Mouse (Mus musculus) intestine, embryonic 14.5 days (tissue): ENCODE results near the gene Hmgb3. TPM values are rescaled to one million over a fixed set of nuclear protein-coding genes. Genes with fewer than 3 reads are reported as not detected.
A peak's percentile ranks its signal among the peaks of the same experiment; 100 is the strongest.

Experiments used
- ATAC-seq: fragments of 200-750 bp; cut with Nextera tagmentation; replicated peaks from 2 replicates; pipeline ENCODE4 v1.8.0; 2017; ENCODE audit warnings: low read depth, moderate number of reproducible peaks, moderate TSS enrichment, moderate library complexity; ENCODE audit not compliant: low FRiP score, low TSS enrichment
- DNase-seq: peaks from one replicate; pipeline ENCODE4 v3.0.0-alpha.2; 2018; ENCODE audit warnings: low spot score
- H3K27ac ChIP-seq: fragments of 300-500 bp; sonication (generic); 2 replicates; pipeline ENCODE4 v1.5.1; 2014; ENCODE audit warnings: low read depth, mild to moderate bottlenecking, control low read depth
- H3K27me3 ChIP-seq: fragments of 300-500 bp; sonication (generic); replicated peaks from 2 replicates; pipeline ENCODE4 v1.6.1; 2014; ENCODE audit warnings: low read length, control low read depth; ENCODE audit not compliant: control insufficient read depth, insufficient read depth
- H3K36me3 ChIP-seq: fragments of 300-500 bp; sonication (generic); 2 replicates; pipeline ENCODE4 v1.6.1; 2014; ENCODE audit warnings: low read length, control low read depth; ENCODE audit not compliant: control insufficient read depth, insufficient read depth
- H3K4me1 ChIP-seq: fragments of 300-500 bp; sonication (generic); replicated peaks from 2 replicates; pipeline ENCODE4 v1.6.1; 2014; ENCODE audit warnings: low read length, control low read depth, mixed read lengths; ENCODE audit not compliant: control insufficient read depth, insufficient read depth
- H3K4me2 ChIP-seq: fragments of 300-500 bp; sonication (generic); 2 replicates; pipeline ENCODE4 v1.6.1; 2014; ENCODE audit warnings: low read length
- H3K4me3 ChIP-seq: fragments of 300-500 bp; sonication (generic); 2 replicates; pipeline ENCODE4 v1.5.1; 2014; ENCODE audit warnings: low read depth, low read length, control low read depth, mixed read lengths
- H3K9ac ChIP-seq: fragments of 300-500 bp; sonication (generic); 2 replicates; pipeline ENCODE4 v1.6.1; 2014; ENCODE audit warnings: mild to moderate bottlenecking, low read length
- H3K9me3 ChIP-seq: fragments of 300-500 bp; sonication (generic); 2 replicates; pipeline ENCODE4 v1.6.1; 2016; ENCODE audit warnings: low read length, control low read depth; ENCODE audit not compliant: control insufficient read depth
- WGBS: fragments of 180-500 bp; shearing (Covaris S2); extraction: QIAGEN DNeasy Blood & Tissue Kit; methylation state at CpG from one replicate; pipeline ENCODE4 v1.1.7; 2014; 5-methylcytosine and 5-hydroxymethylcytosine counted together
- polyA plus RNA-seq: library from polyadenylated mRNA; unstranded; fragments of >200 nt; fragmentation: Nextera tagmentation; extraction: Ambion mirVana; gene quantifications from 2 replicates; pipeline ENCODE4 v1.2.1, GENCODE M21; 2014

The Hmgb3 gene
- polyA plus RNA-seq, 1 experiment from 2014 or later, result 207 TPM

GRCm38 (mm10) chrX:71556965-71557491 lies 1.3 kb downstream of the Hmgb3 start:
- H3K9ac ChIP-seq, result peak overlapping the region; percentile 83
- peak overlapping the region; percentile 61 for H3K4me3 ChIP-seq
- ATAC-seq, result no peak
- H3K36me3 ChIP-seq, result peaks cover 19% of the 10 kb centered on the region; the same call in 1 of the 2 replicates
- H3K27ac ChIP-seq, result peak overlapping the region; percentile 94
- peak; percentile 64 for DNase-seq
- no peaks in the 10 kb centered on the region for H3K4me1 ChIP-seq
- H3K9me3 ChIP-seq, result no peaks in the 10 kb centered on the region
- WGBS, result 17% methylated on average over 28 of the region's 37 CpGs
- H3K27me3 ChIP-seq, result no peaks in the 10 kb centered on the region
- peak overlapping the region; percentile 49 for H3K4me2 ChIP-seq

GRCm38 (mm10) chrX:71559336-71559735 lies 3.6 kb downstream of the Hmgb3 start:
- H3K4me1 ChIP-seq, result no peaks in the 10 kb centered on the region
- ATAC-seq, result no peak
- H3K9me3 ChIP-seq, result no peaks in the 10 kb centered on the region
- peaks cover 19% of the 10 kb centered on the region; the same call in 1 of the 2 replicates for H3K36me3 ChIP-seq
- H3K4me2 ChIP-seq, result no peak overlapping the region
- WGBS, result 91% methylated on average over 1 of the region's 2 CpGs
- H3K27me3 ChIP-seq, result no peaks in the 10 kb centered on the region
- no peak overlapping the region for H3K9ac ChIP-seq
- no peak overlapping the region for H3K27ac ChIP-seq
- DNase-seq, result no peak
- no peak overlapping the region for H3K4me3 ChIP-seq

GRCm38 (mm10) chrX:71560796-71561195 lies 5.1 kb downstream of the Hmgb3 start:
- WGBS, result 100% methylated on average over 1 of the region's 1 CpGs
- Histone ChIP-seq H3K27ac (no peak overlapping the region), H3K4me3 (no peak overlapping the region), H3K4me1 (no peaks in the 10 kb centered on the region), H3K9ac (no peak overlapping the region), H3K36me3 (peaks cover 19% of the 10 kb centered on the region; the same call in 1 of the 2 replicates), H3K27me3 (no peaks in the 10 kb centered on the region), H3K4me2 (no peak overlapping the region), H3K9me3 (no peaks in the 10 kb centered on the region)
- ATAC-seq (no peak), DNase-seq (no peak)

GRCm38 (mm10) chrX:71573132-71573900 lies 17.6 kb downstream of the Hmgb3 start:
- Histone ChIP-seq H3K4me2 (no peak overlapping the region), H3K36me3 (no peaks in the 10 kb centered on the region), H3K9ac (no peak overlapping the region), H3K9me3 (no peaks in the 10 kb centered on the region), H3K27me3 (no peaks in the 10 kb centered on the region), H3K27ac (no peak overlapping the region), H3K4me3 (no peak overlapping the region), H3K4me1 (no peaks in the 10 kb centered on the region)
- no peak for ATAC-seq
- DNase-seq, result no peak
- WGBS, result 69% methylated on average over 3 of the region's 3 CpGs

- Histone ChIP-seq H3K4me1 (no peaks in the 10 kb centered on the region), H3K4me3 (no peak overlapping the region), H3K27ac (no peak overlapping the region), H3K27me3 (no peaks in the 10 kb centered on the region), H3K36me3 (no peaks in the 10 kb centered on the region), H3K9ac (no peak overlapping the region), H3K9me3 (no peaks in the 10 kb centered on the region), H3K4me2 (no peak overlapping the region)
- ATAC-seq (no peak; the same call in 1 of the 2 replicates), DNase-seq (no peak)
- WGBS, result 46% methylated on average over 2 of the region's 2 CpGs
Observed at GRCm38 (mm10) chrX:71575550-71575949, 19.8 kb downstream of the Hmgb3 start.

- ATAC-seq, result no peak
- Histone ChIP-seq H3K9ac (no peak overlapping the region), H3K27me3 (no peaks in the 10 kb centered on the region), H3K4me2 (no peak overlapping the region), H3K36me3 (no peaks in the 10 kb centered on the region), H3K27ac (no peak overlapping the region), H3K4me1 (no peaks in the 10 kb centered on the region), H3K4me3 (no peak overlapping the region), H3K9me3 (no peaks in the 10 kb centered on the region)
- 67% methylated on average over 1 of the region's 1 CpGs for WGBS
- no peak for DNase-seq
Observed at GRCm38 (mm10) chrX:71589181-71589580, 33.5 kb downstream of the Hmgb3 start.

- Histone ChIP-seq H3K4me3 (peak overlapping the region; percentile 15), H3K4me1 (no peaks in the 10 kb centered on the region), H3K27me3 (0 out of 2 replicates have a peak, but pooled peaks cover 4% of the 10 kb centered on the region), H3K4me2 (peak overlapping the region; percentile 48), H3K36me3 (no peaks in the 10 kb centered on the region), H3K27ac (no peak overlapping the region), H3K9ac (no peak overlapping the region), H3K9me3 (no peaks in the 10 kb centered on the region)
- ATAC-seq (peak; percentile 50; the same call in 1 of the 2 replicates), DNase-seq (peak; percentile 62)
- 12% methylated on average over 15 of the region's 25 CpGs for WGBS
Observed at GRCm38 (mm10) chrX:71601052-71601611, 45.4 kb downstream of the Hmgb3 start.
